In the genomic region with DNA sequence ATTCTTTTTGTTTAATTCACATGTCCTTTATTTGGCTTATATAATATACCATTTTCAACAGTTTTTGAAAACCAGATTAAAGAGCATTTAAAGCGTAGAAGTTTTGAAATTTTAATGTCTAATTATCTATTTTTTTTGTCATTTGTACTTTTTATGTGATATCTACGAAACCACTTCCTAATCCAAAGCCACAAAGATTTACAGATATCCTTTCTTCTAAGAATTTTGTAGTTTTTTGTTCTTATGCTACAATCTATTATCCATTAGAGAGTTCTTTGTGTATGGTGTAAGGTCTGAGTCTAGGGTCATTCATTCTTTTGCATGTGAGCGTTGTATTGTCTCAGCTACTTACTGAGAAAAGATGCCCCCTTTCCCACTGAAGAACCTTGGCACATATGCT, we compare ENCODE assay signal across 19 mouse cellular contexts.
"Had no signal": no experiment of that assay in that cellular context is flagged by ENCODE, and none has a peak within 500 bp of the region (broad histone marks: within the 10 kb centered on the region; RNA-seq: fewer than 3 reads in every experiment).

No protein-coding gene starts in this region.

- ATAC-seq: intestine, embryonic 16.5 days; midbrain, embryonic 13.5 days; midbrain, embryonic 16.5 days had no signal

- H3K36me3 ChIP-seq: lung, embryonic 15.5 days; midbrain, embryonic 10.5 days; midbrain, embryonic 13.5 days; neural tube, embryonic 13.5 days; stomach, embryonic 15.5 days had no signal

- H3K27ac ChIP-seq: left cerebral cortex, adult 2 months; lung, embryonic 15.5 days; midbrain, embryonic 10.5 days; midbrain, embryonic 13.5 days; neural tube, embryonic 13.5 days; stomach, embryonic 15.5 days had no signal

- DNase-seq: kidney, adult 2 months; kidney, postnatal 10 days; kidney, postnatal 36 days; layer of hippocampus, postnatal 36 days; lung, adult 18-20 months; retina, postnatal 1 day; right cerebral cortex, postnatal 25 days; spleen, adult 18-20 months; thymus, postnatal 25 days had no signal

- H3K9me3 ChIP-seq: lung, embryonic 15.5 days; megakaryocyte, embryonic 14.5 days; midbrain, embryonic 10.5 days; midbrain, embryonic 13.5 days; neural tube, embryonic 13.5 days; stomach, embryonic 15.5 days had no signal

- H3K4me1 ChIP-seq: midbrain, embryonic 10.5 days; midbrain, embryonic 13.5 days; neural tube, embryonic 13.5 days; stomach, embryonic 15.5 days had no signal

- H3K27me3 ChIP-seq: lung, embryonic 15.5 days; megakaryocyte, embryonic 14.5 days; midbrain, embryonic 13.5 days; neural tube, embryonic 13.5 days; stomach, embryonic 15.5 days had no signal

- H3K4me3 ChIP-seq: left cerebral cortex, adult 2 months; lung, embryonic 15.5 days; megakaryocyte, embryonic 14.5 days; midbrain, embryonic 10.5 days; midbrain, embryonic 13.5 days; myocyte; neural tube, embryonic 13.5 days; stomach, embryonic 15.5 days had no signal

- H3K9ac ChIP-seq: lung, embryonic 15.5 days; midbrain, embryonic 13.5 days; neural tube, embryonic 13.5 days; stomach, embryonic 15.5 days had no signal

- H3K4me2 ChIP-seq: lung, embryonic 15.5 days; midbrain, embryonic 13.5 days; neural tube, embryonic 13.5 days; stomach, embryonic 15.5 days had no signal
